Mouse (Mus musculus) right cerebral cortex, postnatal 36 days (tissue): Measurements from ENCODE around the gene Kitl.

ENCODE experiments used
- DNase-seq, 2 experiments: peaks; one replicate each; pipeline ENCODE4 v3.0.0; 2022; ENCODE audit warnings: low spot score in 2 of 2, mixed read lengths in 1 of 2

Gene Kitl

GRCm38 (mm10) chr10:100026778-100027177 is 11.3 kb downstream of the Kitl start:
- no peak for DNase-seq

- DNase-seq: peak in 1 of 2 experiments; percentile 55
Measured at GRCm38 (mm10) chr10:100030385-100030784, 15.0 kb downstream of the Kitl start.

- no peak for DNase-seq
Measured at GRCm38 (mm10) chr10:100030980-100031516, 15.6 kb downstream of the Kitl start.

- no peak for DNase-seq
Measured at GRCm38 (mm10) chr10:100031631-100032030, 16.2 kb downstream of the Kitl start.

DNA sequence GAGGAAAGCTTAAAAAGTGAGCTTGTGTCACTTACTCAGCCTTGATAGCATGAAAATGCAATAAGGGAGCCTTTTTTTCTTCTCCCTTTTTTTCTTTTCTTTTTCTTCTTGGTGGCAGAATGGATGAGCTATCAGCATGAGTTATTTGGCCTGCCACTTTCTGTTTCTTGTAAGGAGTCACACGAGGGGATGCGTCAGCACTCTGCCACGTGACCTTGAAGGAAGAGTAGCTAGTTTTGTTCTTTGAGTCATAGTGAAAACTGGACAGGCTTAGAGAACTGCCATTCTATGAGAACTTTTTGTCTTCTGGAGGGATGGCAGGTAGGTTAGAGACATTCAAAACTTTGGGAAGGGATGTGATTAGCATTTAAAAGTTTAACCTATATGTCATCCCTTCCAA is 17.1 kb downstream of the Kitl start:
- DNase-seq: no peak

DNA sequence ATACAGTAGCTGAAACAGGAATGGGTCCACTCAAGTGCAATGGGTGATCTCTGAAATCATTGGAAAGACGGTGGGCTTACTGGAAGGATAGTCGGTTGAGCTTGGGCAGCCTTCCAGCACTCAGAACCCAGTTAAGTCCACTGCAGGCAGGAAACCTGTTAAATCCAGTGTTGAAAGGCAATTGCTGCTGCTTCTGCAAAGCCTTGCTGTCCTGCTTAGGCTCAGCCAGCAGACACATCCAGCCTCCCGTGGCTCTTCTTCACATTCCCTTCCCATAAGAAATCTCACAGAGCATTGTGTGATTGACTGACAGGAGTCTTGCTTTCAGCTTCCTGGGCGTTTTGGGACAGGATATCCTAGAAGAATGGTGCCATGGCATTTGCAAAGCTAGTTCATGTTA is 20.6 kb downstream of the Kitl start:
- no peak for DNase-seq

DNA sequence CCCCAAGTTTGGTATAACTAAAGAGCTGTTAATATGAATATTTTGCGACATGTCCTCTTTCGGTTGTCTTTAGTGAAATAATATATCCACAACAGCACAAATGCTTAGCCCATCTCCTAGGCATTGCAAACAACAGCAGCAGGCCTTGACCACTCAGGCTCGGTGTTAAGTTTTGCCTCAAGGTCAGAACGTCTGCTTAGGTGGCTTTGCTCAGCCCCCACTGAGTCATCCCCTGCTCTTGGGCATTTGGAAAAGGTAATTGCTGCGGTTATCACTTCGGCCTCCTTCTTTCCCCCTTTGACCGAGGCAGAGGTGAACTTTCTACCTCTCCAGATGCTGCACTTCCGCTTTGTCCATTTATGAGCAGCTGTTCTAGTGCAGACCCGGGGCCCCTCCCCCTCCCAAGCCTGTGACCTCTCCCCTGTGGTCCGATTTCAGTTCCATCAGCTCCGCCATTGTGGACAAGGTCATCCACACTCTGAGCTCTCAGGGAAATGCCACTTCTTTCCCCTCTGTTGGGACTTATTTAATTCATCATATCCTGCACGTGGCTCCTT is 23.0 kb downstream of the Kitl start:
- DNase-seq: no peak

GRCm38 (mm10) chr10:100038994-100039393 is 23.6 kb downstream of the Kitl start:
- DNase-seq: no peak

DNA sequence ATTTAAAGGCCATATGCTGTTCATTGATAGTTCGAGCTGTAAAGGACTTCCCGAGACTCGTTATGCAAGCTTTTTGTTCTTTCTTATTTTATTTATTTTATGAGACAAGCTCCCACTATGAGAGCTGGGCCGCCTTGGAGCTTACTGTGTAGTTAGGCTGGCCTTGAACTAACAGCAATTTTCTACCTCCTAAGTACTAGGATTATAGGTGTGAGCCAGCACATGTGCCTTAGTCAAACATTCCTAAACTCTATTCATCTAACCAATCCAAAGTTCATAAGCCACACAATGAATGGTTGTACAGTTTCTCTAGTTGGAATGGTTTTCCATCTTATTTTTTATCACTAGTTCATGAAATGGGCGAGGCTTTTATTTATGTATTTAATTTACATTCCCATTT is 28.3 kb downstream of the Kitl start:
- no peak for DNase-seq

- no peak for DNase-seq
Measured at GRCm38 (mm10) chr10:100044153-100044552, 28.7 kb downstream of the Kitl start.

GRCm38 (mm10) chr10:100051146-100051783 is 35.8 kb downstream of the Kitl start:
- DNase-seq: no peak

GRCm38 (mm10) chr10:100052404-100052803 is 37.0 kb downstream of the Kitl start:
- DNase-seq: no peak

GRCm38 (mm10) chr10:100052911-100053310 is 37.5 kb downstream of the Kitl start:
- no peak for DNase-seq

DNA sequence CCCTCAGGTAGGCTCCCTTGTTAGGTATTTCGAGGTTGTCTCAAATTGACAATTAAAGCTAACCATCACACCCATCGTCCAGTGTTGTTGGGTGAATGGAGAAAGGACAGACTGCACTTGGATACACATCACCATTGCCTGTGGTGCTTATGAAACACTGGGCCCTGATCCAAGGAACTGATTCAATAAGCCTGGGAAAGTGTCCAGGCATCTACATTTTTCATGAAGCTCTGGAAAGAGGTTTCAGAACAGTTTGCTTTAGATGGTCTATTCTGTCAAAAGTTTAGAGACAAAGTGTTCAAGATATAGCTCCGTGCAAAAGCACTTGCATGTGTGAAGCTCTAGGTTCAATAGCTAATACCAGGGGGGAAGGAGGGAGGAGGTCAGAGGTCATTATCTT is 38.6 kb downstream of the Kitl start:
- peak; percentile 52 to 79 for DNase-seq

GRCm38 (mm10) chr10:100055082-100055481 is 39.7 kb downstream of the Kitl start:
- no peak for DNase-seq

- DNase-seq: no peak
Measured at GRCm38 (mm10) chr10:100057106-100057623, 41.7 kb downstream of the Kitl start.

DNA sequence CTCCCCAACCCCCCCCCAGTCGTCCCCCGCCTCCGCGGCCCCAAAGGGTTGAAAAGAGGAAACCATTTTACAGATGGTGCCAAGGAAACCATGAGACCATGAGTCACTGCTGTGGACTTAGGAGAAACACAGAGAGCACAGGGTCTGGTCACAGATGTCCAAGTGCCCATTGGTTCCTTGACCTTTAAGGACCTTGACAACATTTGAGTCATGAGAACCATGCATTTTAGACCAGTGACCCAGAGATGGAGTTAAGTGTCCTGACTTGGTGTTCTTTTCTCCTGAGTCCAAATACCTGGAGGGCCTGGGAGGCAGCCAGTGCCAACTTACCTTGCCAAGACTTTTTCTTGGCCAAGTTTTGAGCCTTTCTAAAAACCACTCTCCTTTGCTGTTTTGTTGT is 43.9 kb downstream of the Kitl start:
- no peak for DNase-seq

GRCm38 (mm10) chr10:100065529-100066301 is 50.3 kb downstream of the Kitl start:
- DNase-seq: no peak

- DNase-seq: no peak
Measured at GRCm38 (mm10) chr10:100066374-100066773, 50.9 kb downstream of the Kitl start.

- no peak for DNase-seq
Measured at GRCm38 (mm10) chr10:100072641-100073040, 57.2 kb downstream of the Kitl start.

DNA sequence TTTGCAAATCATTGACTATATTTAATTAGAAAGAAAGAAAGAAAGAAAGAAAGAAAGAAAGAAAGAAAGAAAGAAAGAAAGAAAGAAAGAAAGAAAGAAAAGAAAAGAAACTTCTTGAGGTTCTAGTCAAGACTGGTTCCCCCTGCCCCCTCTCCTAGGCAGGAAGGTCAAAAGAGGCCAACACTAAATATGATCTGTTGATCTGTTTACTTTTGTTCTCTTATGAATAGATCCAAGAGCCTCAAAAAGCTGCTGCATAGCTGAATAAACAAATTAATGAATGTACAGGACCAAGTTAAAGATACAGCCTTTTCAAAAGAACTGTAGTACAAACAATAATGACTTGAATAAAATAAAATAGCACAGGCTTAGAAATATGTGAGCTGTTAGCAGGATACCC is 57.7 kb downstream of the Kitl start:
- no peak for DNase-seq

DNA sequence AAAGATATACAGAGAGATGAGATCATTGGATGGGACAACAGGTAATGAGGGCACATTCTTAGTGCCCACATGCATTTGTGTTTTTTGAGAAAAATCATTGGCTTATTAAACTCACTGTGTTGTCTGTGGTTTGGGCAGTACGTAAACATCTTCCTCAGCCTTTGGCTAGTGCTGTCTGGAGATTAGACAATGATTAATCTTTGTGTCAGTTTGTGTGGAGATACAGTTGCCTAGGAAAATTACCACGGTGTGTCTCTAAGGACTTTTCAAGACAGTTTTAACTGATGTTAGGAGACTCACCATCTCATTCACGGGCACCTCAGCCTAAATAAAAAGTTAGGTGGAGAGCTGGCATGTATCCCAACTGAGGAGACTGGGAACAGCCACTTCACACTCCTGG is 85.7 kb downstream of the Kitl start:
- DNase-seq: no peak

- no peak for DNase-seq
Measured at GRCm38 (mm10) chr10:100111209-100111608, 95.8 kb downstream of the Kitl start.
